10 mouse cellular contexts compared by ENCODE assay signal in the genomic region with DNA sequence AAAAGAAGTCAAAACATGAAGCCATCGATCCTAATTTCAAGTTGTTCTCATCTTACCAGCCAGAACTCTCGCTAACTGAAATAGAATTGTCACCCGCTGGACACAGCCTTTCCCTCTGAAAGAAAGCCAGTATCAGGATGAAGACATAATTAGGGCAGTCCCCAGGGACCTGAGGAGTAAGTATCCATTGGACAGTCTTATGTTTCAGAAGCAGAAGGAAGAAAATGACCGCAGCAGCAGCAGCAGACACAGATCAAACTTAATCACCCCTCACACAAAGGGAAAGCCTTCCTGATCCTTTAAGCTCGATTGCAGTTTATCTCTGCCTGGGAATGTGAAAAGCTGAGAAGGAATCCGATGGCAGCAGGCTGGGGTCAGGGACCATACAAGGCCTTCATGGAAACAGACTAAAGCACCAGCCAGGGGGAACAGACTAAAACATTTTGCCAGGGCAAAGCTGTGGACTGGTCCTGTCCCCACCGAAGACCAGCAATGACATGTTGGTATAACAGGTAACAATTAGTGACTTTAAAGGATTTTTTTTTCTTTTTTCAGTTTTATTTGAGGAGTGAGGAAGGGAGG. TPM values are rescaled to one million over a fixed set of nuclear protein-coding genes. Genes with fewer than 3 reads are reported as not detected.
DNase-seq lines count a peak whose midpoint lies in the region; ATAC-seq and TF ChIP-seq lines count a peak whose summit lies in the region.
"Had no signal": no experiment of that assay in that cellular context is flagged by ENCODE, and none has a peak within 500 bp of the region (broad histone marks: within the 10 kb centered on the region; RNA-seq: fewer than 3 reads in every experiment).

No protein-coding gene starts in this region.

- no peaks in the 10 kb centered on the region for H3K9me3 ChIP-seq in hindbrain, embryonic 11.5 days (ENCODE audit: control insufficient read depth, low read length)
- H3K9me3 ChIP-seq in hindbrain, embryonic 14.5 days (ENCODE audit: control insufficient read depth, low read length): no peaks in the 10 kb centered on the region
- no peaks in the 10 kb centered on the region for H3K9me3 ChIP-seq in heart, postnatal 0 days (replicated peaks; ENCODE audit: control insufficient read depth, low read length)
- H3K9me3 ChIP-seq in midbrain, postnatal 0 days (ENCODE audit: low read length): no peaks in the 10 kb centered on the region
- no peaks in the 10 kb centered on the region for H3K9me3 ChIP-seq in intestine, postnatal 0 days (ENCODE audit: control insufficient read depth)

- TF ChIP-seq CTCF in heart, postnatal 0 days (IDR thresholded peaks at IDR 0.05; ENCODE audit: low read depth): no peak
- no peak for TF ChIP-seq CTCF in midbrain, postnatal 0 days (IDR thresholded peaks at IDR 0.05)
- TF ChIP-seq CTCF in intestine, postnatal 0 days (IDR thresholded peaks at IDR 0.05; ENCODE audit: low read depth): no peak
- TF ChIP-seq CTCF in left cerebral cortex, adult 2 months (IDR thresholded peaks at IDR 0.05): no peak

- no peak for TF ChIP-seq EP300 in heart, postnatal 0 days (IDR thresholded peaks at IDR 0.05; ENCODE audit: low read depth)

- intact Hi-C loops in left cerebral cortex, adult 2 months (cut with DNase I): no loop called here

- WGBS in hindbrain, embryonic 11.5 days: 52% methylated on average over 7 of the region's 7 CpGs
- 40% methylated on average over 7 of the region's 7 CpGs for WGBS in hindbrain, embryonic 14.5 days
- WGBS in heart, postnatal 0 days: 32% methylated on average over 7 of the region's 7 CpGs
- 21% methylated on average over 7 of the region's 7 CpGs for WGBS in midbrain, postnatal 0 days
- WGBS in intestine, postnatal 0 days: 61% methylated on average over 7 of the region's 7 CpGs

- no peaks in the 10 kb centered on the region for H3K4me1 ChIP-seq in hindbrain, embryonic 11.5 days (replicated peaks; ENCODE audit: control insufficient read depth, insufficient read depth, low read length)
- no peaks in the 10 kb centered on the region for H3K4me1 ChIP-seq in hindbrain, embryonic 14.5 days (replicated peaks; ENCODE audit: control insufficient read depth, insufficient read depth, low read length)
- H3K4me1 ChIP-seq in heart, postnatal 0 days (ENCODE audit: control insufficient read depth, insufficient read depth): peaks cover 44% of the 10 kb centered on the region
- no peaks in the 10 kb centered on the region for H3K4me1 ChIP-seq in midbrain, postnatal 0 days (ENCODE audit: insufficient read depth, low read length)
- no peaks in the 10 kb centered on the region for H3K4me1 ChIP-seq in intestine, postnatal 0 days (replicated peaks; ENCODE audit: control insufficient read depth, insufficient read depth, low read length)

- ATAC-seq in hindbrain, embryonic 11.5 days (ENCODE audit: low FRiP score): peak; percentile 67; the same call in 1 of the 2 replicates
- no peak for ATAC-seq in hindbrain, embryonic 14.5 days (ENCODE audit: low FRiP score)
- ATAC-seq in heart, postnatal 0 days (ENCODE audit: insufficient read depth, low read depth): no peak
- ATAC-seq in midbrain, postnatal 0 days (ENCODE audit: low FRiP score): no peak
- ATAC-seq in intestine, postnatal 0 days: no peak
- ATAC-seq: Patski had no signal

- H3K4me2 ChIP-seq in hindbrain, embryonic 11.5 days (replicated peaks; ENCODE audit: low read depth, low read length): no peak overlapping the region
- no peak overlapping the region for H3K4me2 ChIP-seq in hindbrain, embryonic 14.5 days (replicated peaks)
- H3K4me2 ChIP-seq in heart, postnatal 0 days (ENCODE audit: low read depth, low read length): no peak overlapping the region
- no peak overlapping the region for H3K4me2 ChIP-seq in midbrain, postnatal 0 days (ENCODE audit: low read depth, low read length, poor library complexity, severe bottlenecking)
- no peak overlapping the region for H3K4me2 ChIP-seq in intestine, postnatal 0 days (replicated peaks; ENCODE audit: low read depth)

- no peaks in the 10 kb centered on the region for H3K36me3 ChIP-seq in hindbrain, embryonic 11.5 days (ENCODE audit: control insufficient read depth, insufficient read depth, low read length)
- no peaks in the 10 kb centered on the region for H3K36me3 ChIP-seq in hindbrain, embryonic 14.5 days (replicated peaks; ENCODE audit: control insufficient read depth, insufficient read depth)
- H3K36me3 ChIP-seq in heart, postnatal 0 days (replicated peaks; ENCODE audit: control insufficient read depth, insufficient read depth, low read length): 0 out of 2 replicates have a peak, but pooled peaks cover 3% of the 10 kb centered on the region
- no peaks in the 10 kb centered on the region for H3K36me3 ChIP-seq in midbrain, postnatal 0 days (ENCODE audit: insufficient read depth, low read length)
- no peaks in the 10 kb centered on the region for H3K36me3 ChIP-seq in intestine, postnatal 0 days (ENCODE audit: control insufficient read depth, insufficient read depth)

- no peaks in the 10 kb centered on the region for H3K27me3 ChIP-seq in hindbrain, embryonic 11.5 days (ENCODE audit: control insufficient read depth, insufficient read depth, low read length)
- no peaks in the 10 kb centered on the region for H3K27me3 ChIP-seq in hindbrain, embryonic 14.5 days (ENCODE audit: control insufficient read depth, insufficient read depth, low read length)
- no peaks in the 10 kb centered on the region for H3K27me3 ChIP-seq in heart, postnatal 0 days (ENCODE audit: control insufficient read depth, insufficient read depth, low read length)
- no peaks in the 10 kb centered on the region for H3K27me3 ChIP-seq in midbrain, postnatal 0 days (ENCODE audit: insufficient read depth, low read length)
- no peaks in the 10 kb centered on the region for H3K27me3 ChIP-seq in intestine, postnatal 0 days (replicated peaks; ENCODE audit: control insufficient read depth, insufficient read depth, low read length)

- H3K4me3 ChIP-seq in hindbrain, embryonic 11.5 days (ENCODE audit: low read depth, low read length): no peak overlapping the region
- H3K4me3 ChIP-seq in hindbrain, embryonic 14.5 days (replicated peaks; ENCODE audit: low read length): no peak overlapping the region
- H3K4me3 ChIP-seq in heart, postnatal 0 days (ENCODE audit: low read depth, low read length): no peak overlapping the region
- no peak overlapping the region for H3K4me3 ChIP-seq in midbrain, postnatal 0 days (ENCODE audit: low read depth, low read length)
- H3K4me3 ChIP-seq in intestine, postnatal 0 days (ENCODE audit: low read depth, low read length): no peak overlapping the region
- no peak overlapping the region for H3K4me3 ChIP-seq in left cerebral cortex, adult 2 months

- no peak overlapping the region for H3K27ac ChIP-seq in hindbrain, embryonic 11.5 days (ENCODE audit: low read depth, low read length)
- no peak overlapping the region for H3K27ac ChIP-seq in hindbrain, embryonic 14.5 days
- H3K27ac ChIP-seq in heart, postnatal 0 days (ENCODE audit: low read depth): peak overlapping the region; percentile 63
- H3K27ac ChIP-seq in midbrain, postnatal 0 days (ENCODE audit: low read depth, low read length): no peak overlapping the region
- no peak overlapping the region for H3K27ac ChIP-seq in intestine, postnatal 0 days (ENCODE audit: low read depth, low read length)
- H3K27ac ChIP-seq in left cerebral cortex, adult 2 months: no peak overlapping the region

- no peak overlapping the region for H3K9ac ChIP-seq in hindbrain, embryonic 11.5 days (ENCODE audit: low read depth, low read length)
- H3K9ac ChIP-seq in hindbrain, embryonic 14.5 days: no peak overlapping the region
- H3K9ac ChIP-seq in heart, postnatal 0 days (replicated peaks; ENCODE audit: low read depth, low read length): 0 out of 2 replicates have a peak overlapping the region, but pooled peaks have one; percentile 9
- no peak overlapping the region for H3K9ac ChIP-seq in midbrain, postnatal 0 days (replicated peaks; ENCODE audit: low read length, poor library complexity, severe bottlenecking)
- no peak overlapping the region for H3K9ac ChIP-seq in intestine, postnatal 0 days (ENCODE audit: low read depth, low read length)

- DNase-seq in cerebellum, postnatal 14 days: peak; percentile 29 to 51
- DNase-seq in cerebellum, adult 9-11 months: no peak
- DNase-seq in hindbrain, embryonic 11.5 days (ENCODE audit: low spot score): peak; percentile 52
- no peak for DNase-seq in hindbrain, embryonic 14.5 days (ENCODE audit: low spot score)
- no peak for DNase-seq in heart, postnatal 0 days (ENCODE audit: low spot score)
- DNase-seq in midbrain, postnatal 0 days (ENCODE audit: low spot score): peak; percentile 62
- DNase-seq in left cerebral cortex, adult 2 months (ENCODE audit: extremely low spot score in 1 of 2, low spot score in 2 of 2): no peak
- DNase-seq: lung, postnatal 36 days had no signal

RNA-seq across cellular contexts. Expression of a gene that starts 53.8 kb away (rescaled TPM):
- polyA plus RNA-seq in hindbrain, embryonic 11.5 days (2014; fragmentation: Nextera tagmentation; extraction: Ambion mirVana): 40.2 and 48.3 TPM in 2 replicates
- 15.9 and 17.3 TPM in 2 replicates for polyA plus RNA-seq in hindbrain, embryonic 14.5 days (2014; fragmentation: Nextera tagmentation; extraction: Ambion mirVana)
- total RNA-seq in heart, postnatal 0 days (2014; rRNA removed; ENCODE audit: low replicate concordance): 103 and 111 TPM in 2 replicates
- polyA plus RNA-seq in heart, postnatal 0 days (2015; fragmentation: Nextera tagmentation; extraction: Ambion mirVana): 121 and 127 TPM in 2 replicates
- 3.9 and 10.8 TPM in 2 replicates for total RNA-seq in midbrain, postnatal 0 days (2014; rRNA removed)
- 10.8 and 11.3 TPM in 2 replicates for polyA plus RNA-seq in midbrain, postnatal 0 days (2015; fragmentation: Nextera tagmentation; extraction: Ambion mirVana)
- 62.3 and 73.8 TPM in 2 replicates for polyA plus RNA-seq in intestine, postnatal 0 days (2015; fragmentation: Nextera tagmentation; extraction: Ambion mirVana)
- total RNA-seq in left cerebral cortex, adult 2 months (2021): 1 to 10 TPM; 4.1 to 4.9 TPM

Comparison
In these comparisons a context has a peak if more than half of its experiments do, and no peak if none do; other contexts are left out.
1. DNase-seq: peak in cerebellum, postnatal 14 days (2 of 2), hindbrain, embryonic 11.5 days (single experiment) and midbrain, postnatal 0 days (single experiment); none in cerebellum, adult 9-11 months (single experiment), hindbrain, embryonic 14.5 days (single experiment), heart, postnatal 0 days (single experiment) and left cerebral cortex, adult 2 months (0 of 2).